Comparison of ENCODE assay signal across 8 mouse cellular contexts in genomic region chr1:82284403-82284802, GRCm38 (mm10). TPM values are rescaled to one million over a fixed set of nuclear protein-coding genes. Genes with fewer than 3 reads are reported as not detected.
DNase-seq lines count a peak whose midpoint lies in the region; ATAC-seq and TF ChIP-seq lines count a peak whose summit lies in the region.

No protein-coding gene starts in this region.

- peak overlapping the region; percentile 96 for H3K27ac ChIP-seq in kidney, postnatal 0 days
- H3K27ac ChIP-seq in embryonic facial prominence, embryonic 13.5 days, result peak overlapping the region; percentile 96
- H3K27ac ChIP-seq in hindbrain, embryonic 16.5 days (ENCODE audit: low read depth, low read length), result peak overlapping the region; percentile 93

- H3ac ChIP-seq in myocyte (ENCODE audit: control insufficient read depth, insufficient read length), result no peak overlapping the region

- peaks cover 17% of the 10 kb centered on the region for H3K4me1 ChIP-seq in kidney, postnatal 0 days (replicated peaks; ENCODE audit: insufficient read depth, low read length)
- H3K4me1 ChIP-seq in embryonic facial prominence, embryonic 13.5 days, result peaks cover 51% of the 10 kb centered on the region
- peaks cover 47% of the 10 kb centered on the region for H3K4me1 ChIP-seq in hindbrain, embryonic 16.5 days (ENCODE audit: control insufficient read depth, insufficient read depth, low read depth, low read length)

- peak overlapping the region; percentile 38 for H3K4me3 ChIP-seq in kidney, postnatal 0 days (replicated peaks; ENCODE audit: low read depth, low read length)
- H3K4me3 ChIP-seq in embryonic facial prominence, embryonic 13.5 days, result peak overlapping the region; percentile 71
- peak overlapping the region; percentile 54 for H3K4me3 ChIP-seq in hindbrain, embryonic 16.5 days (ENCODE audit: low read length)
- H3K4me3 ChIP-seq in myocyte, result peak overlapping the region; percentile 96

- no peak for DNase-seq in kidney, postnatal 0 days (ENCODE audit: low spot score)
- no peak for DNase-seq in kidney, adult 18-20 months
- DNase-seq in spleen, adult 12 weeks (ENCODE audit: low spot score), result no peak
- no peak for DNase-seq in ovary, postnatal 10 days (ENCODE audit: low spot score)
- DNase-seq in left cerebral cortex, adult 11 months (ENCODE audit: low spot score), result no peak

- no peaks in the 10 kb centered on the region for H3K36me3 ChIP-seq in kidney, postnatal 0 days (ENCODE audit: insufficient read depth, low read length)
- peaks cover 26% of the 10 kb centered on the region for H3K36me3 ChIP-seq in embryonic facial prominence, embryonic 13.5 days
- peaks cover 7% of the 10 kb centered on the region; the same call in 1 of the 2 replicates for H3K36me3 ChIP-seq in hindbrain, embryonic 16.5 days (ENCODE audit: control insufficient read depth, insufficient read depth, low read length)
- no peaks in the 10 kb centered on the region for H3K36me3 ChIP-seq in myocyte (ENCODE audit: control insufficient read depth, insufficient read depth)

- H3K27me3 ChIP-seq in kidney, postnatal 0 days (ENCODE audit: insufficient read depth, low read length), result no peaks in the 10 kb centered on the region
- H3K27me3 ChIP-seq in embryonic facial prominence, embryonic 13.5 days, result no peaks in the 10 kb centered on the region
- H3K27me3 ChIP-seq in hindbrain, embryonic 16.5 days (replicated peaks; ENCODE audit: control insufficient read depth, insufficient read depth, low read length), result no peaks in the 10 kb centered on the region
- no peaks in the 10 kb centered on the region for H3K27me3 ChIP-seq in myocyte (ENCODE audit: control insufficient read depth, insufficient read depth, insufficient read length)

- no peaks in the 10 kb centered on the region for H3K9me3 ChIP-seq in kidney, postnatal 0 days (replicated peaks; ENCODE audit: low read length)
- no peaks in the 10 kb centered on the region for H3K9me3 ChIP-seq in embryonic facial prominence, embryonic 13.5 days
- no peaks in the 10 kb centered on the region for H3K9me3 ChIP-seq in hindbrain, embryonic 16.5 days (ENCODE audit: control insufficient read depth, low read length)

- no peak for TF ChIP-seq CTCF in kidney, postnatal 0 days (IDR thresholded peaks at IDR 0.05; ENCODE audit: low read depth)

- ATAC-seq in kidney, postnatal 0 days (replicated peaks; ENCODE audit: low FRiP score, low read depth), result no peak
- no peak for ATAC-seq in embryonic facial prominence, embryonic 13.5 days (ENCODE audit: insufficient number of reproducible peaks, insufficient read depth, low FRiP score, low TSS enrichment, low read depth)
- no peak for ATAC-seq in hindbrain, embryonic 16.5 days

- no peak for TF ChIP-seq POLR2A in myocyte (IDR thresholded peaks at IDR 0.05; ENCODE audit: insufficient read length, low read depth)

- H3K4me2 ChIP-seq in kidney, postnatal 0 days (ENCODE audit: low read length), result peak overlapping the region; percentile 74
- peak overlapping the region; percentile 82 for H3K4me2 ChIP-seq in embryonic facial prominence, embryonic 13.5 days
- H3K4me2 ChIP-seq in hindbrain, embryonic 16.5 days (ENCODE audit: low read length), result peak overlapping the region; percentile 83
- H3K4me2 ChIP-seq in myocyte (ENCODE audit: low read depth), result peak overlapping the region; percentile 98

- 18% methylated on average over 4 of the region's 4 CpGs for WGBS in kidney, postnatal 0 days
- 13% methylated on average over 4 of the region's 4 CpGs for WGBS in embryonic facial prominence, embryonic 13.5 days
- 14% methylated on average over 4 of the region's 4 CpGs for WGBS in hindbrain, embryonic 16.5 days

- peaks cover 98% of the 10 kb centered on the region for H3K79me2 ChIP-seq in myocyte (ENCODE audit: control insufficient read depth, insufficient read depth)

- H3K9ac ChIP-seq in kidney, postnatal 0 days (ENCODE audit: low read depth, low read length), result peak overlapping the region; percentile 48; the same call in 1 of the 2 replicates
- peak overlapping the region; percentile 79 for H3K9ac ChIP-seq in embryonic facial prominence, embryonic 13.5 days
- H3K9ac ChIP-seq in hindbrain, embryonic 16.5 days (ENCODE audit: low read depth, low read length), result peak overlapping the region; percentile 76

TF ChIP-seq in myocyte, 11 proteins besides CTCF, POLR2A, EP300 and RAD21:
- no peak for TF ChIP-seq POLR2AphosphoS2 (IDR thresholded peaks at IDR 0.05; ENCODE audit: insufficient read length, low read depth)

RNA-seq across cellular contexts. Expression of gene Irs1, which starts 6.8 kb away (rescaled TPM):
- 3.0 and 3.1 TPM in 2 replicates for polyA plus RNA-seq in kidney, postnatal 0 days (2015; fragmentation: Nextera tagmentation; extraction: Ambion mirVana)
- polyA plus RNA-seq in embryonic facial prominence, embryonic 13.5 days (2015; fragmentation: Nextera tagmentation; extraction: Ambion mirVana), result 9.2 and 9.5 TPM in 2 replicates
- 7.2 and 9.6 TPM in 2 replicates for polyA plus RNA-seq in hindbrain, embryonic 16.5 days (2015; fragmentation: Nextera tagmentation; extraction: Ambion mirVana)
- polyA plus RNA-seq in myocyte (2012; fragmentation: generic; extraction: Trizol), result 3.9 TPM

RNA-seq across cellular contexts. Expression of gene Rhbdd1, which starts 31.8 kb away (rescaled TPM):
- polyA plus RNA-seq in kidney, postnatal 0 days (2015; fragmentation: Nextera tagmentation; extraction: Ambion mirVana), result 8.0 and 8.6 TPM in 2 replicates
- polyA plus RNA-seq in embryonic facial prominence, embryonic 13.5 days (2015; fragmentation: Nextera tagmentation; extraction: Ambion mirVana), result 6.3 and 7.6 TPM in 2 replicates
- 3.8 and 4.5 TPM in 2 replicates for polyA plus RNA-seq in hindbrain, embryonic 16.5 days (2015; fragmentation: Nextera tagmentation; extraction: Ambion mirVana)
- polyA plus RNA-seq in myocyte (2012; fragmentation: generic; extraction: Trizol), result 43.3 TPM

RNA-seq across cellular contexts. Expression of gene Gm9747, which starts 51.5 kb away (rescaled TPM):
- polyA plus RNA-seq in kidney, postnatal 0 days (2015; fragmentation: Nextera tagmentation; extraction: Ambion mirVana), result 10.8 and 11.1 TPM in 2 replicates
- 25.5 and 29.0 TPM in 2 replicates for polyA plus RNA-seq in embryonic facial prominence, embryonic 13.5 days (2015; fragmentation: Nextera tagmentation; extraction: Ambion mirVana)
- polyA plus RNA-seq in hindbrain, embryonic 16.5 days (2015; fragmentation: Nextera tagmentation; extraction: Ambion mirVana), result 27.2 and 33.1 TPM in 2 replicates
- 4.0 TPM for polyA plus RNA-seq in myocyte (2012; fragmentation: generic; extraction: Trizol)

Comparison
In these comparisons a context has a peak if more than half of its experiments do, and no peak if none do; other contexts are left out.
1. H3K4me3 ChIP-seq: peak in every context shown above with its lines; median percentile 96 in myocyte; 71 in embryonic facial prominence, embryonic 13.5 days; 54 in hindbrain, embryonic 16.5 days; 38 in kidney, postnatal 0 days.